Mouse (Mus musculus): ENCODE data around the gene Cnot6l.
A peak's percentile ranks its signal among the peaks of the same experiment; 100 is the strongest.

The Cnot6l gene

DNA sequence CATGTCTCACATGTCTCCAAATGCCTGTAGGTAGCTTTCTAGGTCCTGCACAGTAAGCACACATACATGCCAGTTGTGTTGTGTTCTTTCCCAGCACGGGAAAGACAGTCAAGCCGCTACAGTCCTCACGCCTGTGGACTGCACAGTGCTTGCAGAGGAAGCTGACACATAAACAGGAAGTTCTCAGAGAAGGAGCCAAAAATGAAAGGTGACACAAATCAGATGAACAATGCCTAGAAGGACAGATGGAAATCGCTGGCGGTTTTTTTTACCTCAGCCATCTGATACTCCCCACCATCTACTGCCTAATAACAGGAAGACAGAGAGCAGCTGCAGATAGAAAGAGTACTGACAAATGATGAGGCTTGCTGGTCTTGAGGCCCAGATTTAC, at the start of gene Cnot6l:
Gene Cnot6l (minus strand): TSS at position 151 of the 391 bp plus-strand sequence.
- TF ChIP-seq GATA4 (IDR thresholded peaks at IDR 0.05; ENCODE audit: insufficient replicate concordance, low read length) = peak; percentile 13; the same call in 1 of the 2 replicates

DNA sequence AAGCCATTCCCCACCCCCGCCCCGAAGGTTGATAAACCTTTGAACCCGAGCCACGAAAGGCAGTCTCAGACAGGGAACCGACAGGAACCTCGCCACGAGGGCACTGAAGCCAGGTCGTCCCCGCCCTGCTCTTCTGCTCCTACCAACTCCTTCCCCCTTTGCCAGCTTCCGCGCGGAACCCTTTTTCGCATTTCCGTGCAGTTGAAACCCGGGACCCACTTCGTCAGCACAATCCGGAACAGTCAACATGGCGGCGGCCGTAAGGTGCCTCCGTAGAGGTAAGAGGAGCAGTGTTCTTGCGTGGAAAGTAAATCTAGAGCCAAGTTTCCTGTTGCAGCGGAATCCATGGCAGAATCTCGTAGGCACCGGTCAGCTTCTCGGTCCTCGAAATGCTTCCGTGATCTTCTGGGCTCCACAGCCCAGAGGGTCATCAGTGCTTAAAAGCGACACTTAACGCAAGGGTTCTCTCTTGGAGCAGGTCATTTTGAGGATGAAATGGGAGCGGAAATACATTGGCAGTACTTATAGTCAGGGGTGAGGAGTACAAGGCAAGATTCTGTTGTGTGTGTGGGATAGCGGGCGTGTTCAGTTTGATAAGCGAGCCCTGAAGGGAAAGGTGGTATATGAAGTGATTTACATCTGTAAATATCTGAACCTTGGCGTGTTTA, 46.1 kb upstream of the Cnot6l start:
- peak; percentile 60; the same call in 1 of the 2 replicates for TF ChIP-seq GATA4 (IDR thresholded peaks at IDR 0.05; ENCODE audit: insufficient replicate concordance, low read length)

DNA sequence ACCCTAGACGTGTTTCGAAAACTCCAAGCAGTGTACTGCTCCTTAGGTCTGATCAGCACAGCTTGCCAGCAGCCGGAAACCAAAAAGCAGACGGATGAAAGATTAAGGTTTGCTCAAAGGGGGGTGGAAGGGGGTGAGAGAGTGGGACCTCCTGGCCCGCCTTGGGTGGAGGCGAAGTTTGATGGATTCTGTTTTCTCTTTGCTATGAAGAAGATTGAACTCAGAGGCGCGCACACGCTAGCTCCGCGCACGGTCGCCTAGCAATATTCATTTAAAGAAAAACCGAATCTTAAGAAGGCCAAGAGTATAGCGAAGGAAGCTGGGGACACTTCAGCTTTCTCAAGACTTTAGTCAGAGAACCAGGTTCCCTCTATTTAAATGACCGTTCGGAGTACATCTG, 45.5 kb upstream of the Cnot6l start, which contains the start of gene Mrpl1:
Gene Mrpl1 (plus strand): TSS at position 35 of the 400 bp plus-strand sequence.
- TF ChIP-seq GATA4 (IDR thresholded peaks at IDR 0.05; ENCODE audit: insufficient replicate concordance, low read length) = no peak

DNA sequence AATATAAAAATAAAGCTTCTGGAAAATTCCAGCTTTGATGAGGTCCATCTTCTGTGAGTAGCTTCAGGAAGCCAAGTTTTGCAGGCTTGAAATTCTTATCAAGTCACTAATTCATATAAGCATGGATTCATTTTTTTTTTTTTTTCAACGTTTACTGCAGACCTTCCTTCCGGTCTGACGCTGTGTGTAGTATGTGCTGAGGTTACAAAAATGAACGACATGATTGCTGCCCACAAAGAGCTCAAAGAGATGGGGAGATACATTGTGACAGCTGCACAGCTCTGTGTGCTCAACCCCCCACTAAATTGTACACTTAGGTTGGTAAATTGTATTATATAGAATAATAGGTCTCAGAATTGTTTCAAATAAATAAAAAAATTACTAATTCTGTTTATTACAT, 44.6 kb upstream of the Cnot6l start:
- TF ChIP-seq GATA4 (IDR thresholded peaks at IDR 0.05; ENCODE audit: insufficient replicate concordance, low read length) = no peak

DNA sequence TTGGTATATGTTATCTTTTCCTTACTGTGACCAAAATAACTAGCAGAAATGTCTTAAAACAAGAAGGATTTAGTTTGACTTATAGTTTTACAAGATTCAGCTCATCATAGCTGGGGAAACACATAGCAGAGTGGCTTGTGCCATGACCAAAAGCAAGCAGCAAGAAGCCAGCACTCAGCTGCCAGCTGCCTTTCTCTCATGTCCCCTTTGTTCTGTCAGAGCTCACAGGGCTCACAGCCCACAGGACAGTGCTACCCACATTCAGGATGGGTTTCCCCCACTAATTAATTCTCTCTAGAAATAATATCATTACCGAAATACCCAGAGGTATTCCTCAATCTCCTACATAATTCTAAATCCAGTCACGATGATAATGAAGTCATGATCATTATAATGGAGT, 43.6 kb upstream of the Cnot6l start:
- no peak for TF ChIP-seq GATA4 (IDR thresholded peaks at IDR 0.05; ENCODE audit: insufficient replicate concordance, low read length)

DNA sequence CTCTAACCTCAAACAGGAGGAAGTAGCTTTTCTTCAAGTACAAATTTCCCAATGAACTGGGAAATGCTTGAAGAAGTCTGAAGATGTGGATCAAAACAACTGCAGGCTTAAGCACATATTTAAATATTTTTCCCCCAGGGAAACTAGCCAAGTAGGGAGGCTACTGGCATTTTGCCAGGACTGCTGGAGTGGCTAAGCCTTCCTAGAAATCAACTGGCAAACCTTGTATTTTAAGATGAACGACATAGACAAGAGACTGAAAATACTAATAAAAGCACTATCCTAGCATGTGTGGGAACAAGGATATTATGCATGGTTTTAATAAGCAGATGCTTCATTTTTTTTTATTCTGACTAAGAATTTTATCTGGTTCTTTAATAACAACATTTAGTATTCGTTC, 42.9 kb upstream of the Cnot6l start:
- TF ChIP-seq GATA4 (IDR thresholded peaks at IDR 0.05; ENCODE audit: insufficient replicate concordance, low read length) = no peak

DNA sequence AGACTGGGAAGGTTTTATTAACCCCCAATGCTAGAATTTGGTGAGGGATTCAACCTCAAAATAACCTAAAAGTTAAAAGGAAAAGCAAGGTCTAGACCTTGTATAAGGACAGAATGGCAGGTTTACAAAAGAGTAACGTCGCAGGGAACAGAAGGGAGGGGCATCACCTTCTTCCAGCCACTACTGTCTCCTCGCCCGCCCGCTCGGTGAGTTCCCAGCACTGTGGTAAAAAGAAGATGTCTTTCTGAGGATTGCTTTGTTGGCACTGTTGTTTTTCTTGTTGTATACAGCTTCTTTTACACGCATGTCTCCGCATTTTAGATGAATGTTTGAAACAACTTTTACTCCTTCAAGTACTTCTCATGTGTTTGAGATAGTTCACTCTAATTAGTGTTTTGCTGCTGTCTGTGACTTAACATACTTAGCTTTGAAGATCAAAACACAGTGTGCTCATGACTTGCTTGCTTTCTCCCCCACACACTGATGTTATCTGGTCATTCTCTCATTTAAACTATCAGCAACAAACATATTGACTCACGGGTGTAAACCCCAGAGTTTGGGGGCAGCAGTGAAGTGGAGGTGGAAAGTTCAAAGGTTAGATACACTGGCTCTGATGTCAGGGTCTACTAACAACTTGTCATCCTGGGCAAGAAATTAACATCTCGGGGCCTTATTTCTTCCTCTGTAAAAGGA, 37.6 kb upstream of the Cnot6l start:
- TF ChIP-seq GATA4 (IDR thresholded peaks at IDR 0.05; ENCODE audit: insufficient replicate concordance, low read length) = no peak

DNA sequence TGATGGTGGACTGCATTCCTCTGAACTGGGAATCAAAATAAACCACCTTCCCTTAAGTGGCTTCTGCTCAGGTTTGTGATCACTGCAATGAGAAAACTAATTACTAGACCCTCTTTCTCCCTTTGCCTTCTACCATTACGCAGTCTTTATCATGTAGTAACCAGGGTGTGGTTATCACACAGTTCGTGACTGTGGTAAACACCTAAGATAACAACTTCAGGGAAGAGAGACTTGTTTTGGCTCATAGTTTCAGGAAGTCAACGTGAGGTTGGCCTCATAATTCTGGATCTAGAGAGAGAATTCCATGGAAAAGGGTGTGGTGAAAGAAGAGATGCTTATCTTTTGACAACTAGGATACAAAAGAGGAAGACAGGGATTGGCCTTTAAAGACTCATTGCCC, 36.3 kb upstream of the Cnot6l start:
- TF ChIP-seq GATA4 (IDR thresholded peaks at IDR 0.05; ENCODE audit: insufficient replicate concordance, low read length) = no peak

DNA sequence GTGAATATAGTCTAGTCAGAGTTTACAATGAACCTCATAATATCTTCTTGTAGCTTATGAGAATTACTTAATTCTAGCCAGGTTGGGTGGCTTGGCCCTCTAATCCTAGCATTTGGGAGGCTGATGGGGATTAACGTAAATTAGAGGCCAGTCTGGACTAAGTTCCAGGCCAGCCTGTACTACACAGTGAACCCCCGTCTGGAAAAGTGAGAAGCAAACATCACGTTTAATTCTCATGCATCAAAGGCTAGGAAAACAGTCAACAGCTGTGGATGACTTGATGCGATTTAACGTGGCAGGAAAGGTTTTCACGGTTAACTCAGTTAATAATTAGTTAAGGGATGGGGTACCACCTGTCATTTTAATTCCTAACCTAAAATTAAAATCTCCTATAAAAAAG, 34.3 kb upstream of the Cnot6l start:
- no peak for TF ChIP-seq GATA4 (IDR thresholded peaks at IDR 0.05; ENCODE audit: insufficient replicate concordance, low read length)

DNA sequence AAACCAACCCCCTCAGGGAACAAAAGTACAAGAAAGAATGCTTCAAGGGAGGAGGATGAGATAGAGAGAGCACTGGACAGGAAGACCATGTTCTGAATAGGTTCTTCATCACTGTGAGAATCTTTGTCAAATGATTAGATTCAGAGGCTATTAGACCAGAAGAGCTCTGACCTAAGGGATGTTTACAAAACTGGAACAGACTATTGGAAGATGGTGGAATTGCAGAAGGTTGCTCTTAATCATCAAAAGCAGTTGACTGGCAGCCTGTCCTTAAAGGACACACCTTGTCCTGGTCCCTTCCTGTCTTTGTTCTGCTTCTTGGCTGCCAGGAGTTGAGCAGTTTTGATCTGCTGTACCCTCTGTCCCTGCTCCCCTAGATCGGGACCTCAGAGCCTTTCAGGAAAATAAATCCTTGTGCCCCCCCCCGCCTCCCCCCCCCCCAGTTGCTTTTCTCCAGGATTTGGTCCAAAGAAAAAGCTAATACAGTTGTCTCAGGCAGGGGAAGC, 32.6 kb upstream of the Cnot6l start:
- TF ChIP-seq GATA4 (IDR thresholded peaks at IDR 0.05; ENCODE audit: insufficient replicate concordance, low read length) = no peak

DNA sequence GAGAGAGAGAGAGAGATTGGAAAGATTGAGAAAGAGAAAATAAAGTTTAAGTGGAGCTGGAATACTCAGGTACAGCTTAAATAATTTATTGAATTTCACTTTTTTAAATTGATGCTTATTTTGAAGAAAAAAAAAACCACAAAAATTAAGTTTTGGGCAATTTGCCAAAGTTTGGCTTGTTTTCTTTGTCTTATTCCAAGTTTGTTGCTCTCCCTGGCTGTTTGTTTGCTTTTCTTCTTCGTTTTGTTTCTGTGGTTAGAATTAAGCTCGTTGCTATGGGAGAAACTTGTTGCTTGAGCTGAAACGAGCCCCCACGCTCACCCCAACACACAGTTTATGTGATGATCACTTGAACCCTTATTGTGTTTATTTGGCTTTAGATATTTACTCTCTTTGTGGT, 27.3 kb upstream of the Cnot6l start:
- TF ChIP-seq GATA4 (IDR thresholded peaks at IDR 0.05; ENCODE audit: insufficient replicate concordance, low read length) = no peak

DNA sequence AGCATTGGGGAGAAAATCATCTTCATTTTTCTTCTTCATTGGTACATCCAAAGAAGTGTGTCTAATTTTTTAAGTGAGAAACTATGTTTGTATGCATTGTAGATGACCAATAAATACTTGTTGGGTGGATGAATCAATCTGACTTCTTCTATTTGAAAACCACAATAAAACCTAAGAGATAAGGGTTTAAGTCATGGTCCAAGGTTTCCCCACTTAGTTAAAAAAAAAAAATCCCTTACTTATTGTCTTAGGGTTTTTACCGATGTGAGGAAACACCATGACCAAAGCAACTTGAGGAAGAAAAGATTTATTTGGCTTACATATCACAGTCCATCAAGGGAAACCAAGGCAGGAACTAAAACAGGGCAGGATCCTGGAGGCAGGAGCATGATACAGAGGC, 25.8 kb upstream of the Cnot6l start:
- no peak for TF ChIP-seq GATA4 (IDR thresholded peaks at IDR 0.05; ENCODE audit: insufficient replicate concordance, low read length)

DNA sequence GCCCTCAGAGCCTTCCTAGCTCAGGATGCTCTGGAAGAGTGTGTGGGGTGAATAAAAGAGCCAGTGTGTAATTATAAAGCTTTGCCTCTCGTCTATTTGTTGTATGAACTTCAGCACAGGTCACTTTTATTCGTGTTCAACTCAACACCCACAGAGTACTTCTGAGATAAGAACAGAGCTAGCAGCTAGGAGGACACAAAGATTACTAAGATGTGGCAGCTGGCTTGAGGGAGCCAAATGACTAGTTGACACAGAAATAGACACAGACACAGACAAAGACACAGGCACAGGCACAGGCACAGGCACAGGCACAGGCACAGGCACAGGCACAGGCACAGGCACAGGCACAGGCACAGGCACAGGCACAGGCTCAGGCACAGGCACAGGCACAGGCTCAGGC, 20.0 kb upstream of the Cnot6l start:
- no peak for TF ChIP-seq GATA4 (IDR thresholded peaks at IDR 0.05; ENCODE audit: insufficient replicate concordance, low read length)

DNA sequence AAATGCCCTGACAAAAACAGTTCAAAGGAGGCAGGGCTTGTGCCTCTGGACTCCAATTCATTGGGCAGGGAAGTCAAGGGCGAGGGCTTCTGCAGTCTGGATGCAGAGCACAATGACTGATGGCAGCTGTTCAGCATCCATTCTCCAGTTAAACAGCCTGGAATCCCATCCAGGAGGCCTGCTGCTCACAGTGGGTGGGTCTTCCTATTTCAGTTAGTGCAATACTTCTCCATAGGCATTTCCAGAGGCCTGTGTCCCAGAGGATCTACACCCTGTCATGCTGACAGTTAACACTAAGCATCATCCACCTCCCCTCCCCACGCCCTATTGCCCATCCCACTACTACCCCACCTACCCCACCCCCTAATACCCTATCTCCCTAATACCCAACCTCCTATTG, 19.2 kb upstream of the Cnot6l start:
- TF ChIP-seq GATA4 (IDR thresholded peaks at IDR 0.05; ENCODE audit: insufficient replicate concordance, low read length) = no peak

DNA sequence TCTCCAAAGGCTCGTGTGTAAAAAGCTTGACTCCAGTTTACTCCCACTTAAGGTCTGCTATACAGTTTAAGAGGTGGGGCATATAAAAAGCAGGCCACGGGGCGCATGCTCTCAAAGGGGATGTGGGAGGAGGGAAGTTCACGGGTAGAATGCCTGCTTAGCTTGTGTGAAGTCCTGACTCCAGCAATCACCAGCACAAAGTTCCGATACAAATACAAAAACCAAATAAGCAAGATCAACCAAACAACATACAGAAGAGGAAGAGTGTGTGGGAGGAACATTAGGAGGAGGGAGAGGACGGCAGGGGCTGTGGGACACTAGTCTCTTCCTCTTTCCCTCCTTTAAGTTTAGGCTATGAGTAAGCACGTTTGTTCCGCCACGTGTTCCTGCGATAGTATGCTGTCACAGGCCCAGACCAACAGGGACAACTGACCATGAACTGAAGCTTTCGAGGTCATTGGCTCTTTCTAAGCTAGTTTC, 12.9 kb upstream of the Cnot6l start:
- TF ChIP-seq GATA4 (IDR thresholded peaks at IDR 0.05; ENCODE audit: insufficient replicate concordance, low read length) = no peak

DNA sequence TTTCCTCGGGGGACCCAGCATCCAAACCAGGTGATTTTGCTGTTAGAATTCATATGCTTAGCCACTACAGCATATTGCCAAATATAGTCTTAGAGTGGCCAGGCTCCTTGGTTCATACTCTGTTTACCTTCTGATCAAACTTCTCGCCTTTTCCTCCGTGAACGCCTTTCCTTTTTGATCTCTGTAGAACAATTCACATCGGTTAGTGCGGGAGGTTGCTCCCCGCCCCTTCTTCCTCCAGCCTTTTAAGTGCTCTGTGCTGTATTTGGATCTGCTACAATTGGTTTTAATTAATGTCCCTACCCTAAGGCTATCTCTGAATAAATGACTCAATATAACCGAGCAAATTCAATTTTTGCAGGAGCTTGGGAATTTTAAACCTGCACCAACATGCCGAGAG, 12.2 kb upstream of the Cnot6l start:
- TF ChIP-seq GATA4 (IDR thresholded peaks at IDR 0.05; ENCODE audit: insufficient replicate concordance, low read length) = no peak

Measured in liver, adult (tissue).